Mouse (Mus musculus): Measurements from ENCODE around the gene Bst1.

GRCm38 (mm10) chr5:43892386-43892785, 73.7 kb downstream of the Bst1 start:
- TF ChIP-seq CTCF (IDR thresholded peaks at IDR 0.05; ENCODE audit: borderline replicate concordance, insufficient read depth, low read length), result no peak
- TF ChIP-seq POLR2A (IDR thresholded peaks at IDR 0.05; ENCODE audit: low read depth, low read length), result no peak
